Mouse (Mus musculus): ENCODE data around the gene Zfp398. TPM values are rescaled to one million over a fixed set of nuclear protein-coding genes. Genes with fewer than 3 reads are reported as not detected.
A peak's percentile ranks its signal among the peaks of the same experiment; 100 is the strongest.

Gene Zfp398
- 6.7 and 9.1 TPM in 2 replicates for total RNA-seq (2014; rRNA removed; ENCODE audit: low replicate concordance)
- 2.9 and 3.0 TPM in 2 replicates for polyA plus RNA-seq (2015; fragmentation: Nextera tagmentation; extraction: Ambion mirVana)

DNA sequence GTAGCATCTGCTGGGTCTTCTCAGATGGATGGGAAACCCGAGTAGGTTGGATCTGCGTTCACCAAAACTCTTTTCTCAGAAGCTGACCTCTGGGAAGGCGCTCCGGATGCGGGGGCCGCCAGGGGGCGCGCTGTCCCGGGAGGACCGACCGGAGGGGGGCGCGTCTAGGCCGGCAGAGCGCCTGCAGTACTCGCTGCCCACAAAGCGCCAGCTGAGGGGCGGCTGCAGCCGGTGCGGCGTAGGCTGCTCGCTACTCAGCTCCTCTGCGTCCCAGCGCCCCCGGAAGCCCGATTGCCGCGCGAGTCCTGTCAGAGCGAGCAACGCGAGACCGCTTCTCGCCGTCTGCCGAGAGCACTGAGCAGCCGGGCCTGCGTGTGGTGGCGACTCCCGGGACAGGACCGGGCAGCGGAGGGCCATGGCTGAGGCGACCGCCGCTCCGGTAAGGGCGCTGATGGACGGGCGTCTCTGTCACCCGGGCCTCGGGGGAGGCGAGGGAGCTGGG is at the start of gene Zfp398:
Gene Zfp398, plus strand, starts transcription at position 180 of the 502 bp plus-strand sequence.
- peak; percentile 90 for DNase-seq (ENCODE audit: low spot score)
- Histone ChIP-seq H3K9me3 (replicated peaks; ENCODE audit: control insufficient read depth, low read length) (no peaks in the 10 kb centered on the region), H3K4me2 (ENCODE audit: low read depth, low read length) (peak within 1 kb of the TSS; percentile 85), H3K4me3 (ENCODE audit: low read depth, low read length) (peak within 1 kb of the TSS; percentile 90), H3K9ac (replicated peaks; ENCODE audit: low read depth, low read length) (peak within 1 kb of the TSS; percentile 96), H3K36me3 (replicated peaks; ENCODE audit: control insufficient read depth, insufficient read depth, low read length) (0 out of 2 replicates have a peak, but pooled peaks cover 5% of the 10 kb centered on the region), H3K27ac (ENCODE audit: low read depth) (peak within 1 kb of the TSS; percentile 97), H3K27me3 (ENCODE audit: control insufficient read depth, insufficient read depth, low read length) (no peaks in the 10 kb centered on the region), H3K4me1 (ENCODE audit: control insufficient read depth, insufficient read depth) (peaks cover 14% of the 10 kb centered on the region)
- under 1% methylated on average over 51 of the region's 52 CpGs for WGBS
- peak; percentile 96 for ATAC-seq (ENCODE audit: insufficient read depth, low read depth)
- TF ChIP-seq CTCF (IDR thresholded peaks at IDR 0.05; ENCODE audit: low read depth): peak; percentile 97
- TF ChIP-seq EP300 (IDR thresholded peaks at IDR 0.05; ENCODE audit: low read depth): peak; percentile 44; the same call in 1 of the 2 replicates

DNA sequence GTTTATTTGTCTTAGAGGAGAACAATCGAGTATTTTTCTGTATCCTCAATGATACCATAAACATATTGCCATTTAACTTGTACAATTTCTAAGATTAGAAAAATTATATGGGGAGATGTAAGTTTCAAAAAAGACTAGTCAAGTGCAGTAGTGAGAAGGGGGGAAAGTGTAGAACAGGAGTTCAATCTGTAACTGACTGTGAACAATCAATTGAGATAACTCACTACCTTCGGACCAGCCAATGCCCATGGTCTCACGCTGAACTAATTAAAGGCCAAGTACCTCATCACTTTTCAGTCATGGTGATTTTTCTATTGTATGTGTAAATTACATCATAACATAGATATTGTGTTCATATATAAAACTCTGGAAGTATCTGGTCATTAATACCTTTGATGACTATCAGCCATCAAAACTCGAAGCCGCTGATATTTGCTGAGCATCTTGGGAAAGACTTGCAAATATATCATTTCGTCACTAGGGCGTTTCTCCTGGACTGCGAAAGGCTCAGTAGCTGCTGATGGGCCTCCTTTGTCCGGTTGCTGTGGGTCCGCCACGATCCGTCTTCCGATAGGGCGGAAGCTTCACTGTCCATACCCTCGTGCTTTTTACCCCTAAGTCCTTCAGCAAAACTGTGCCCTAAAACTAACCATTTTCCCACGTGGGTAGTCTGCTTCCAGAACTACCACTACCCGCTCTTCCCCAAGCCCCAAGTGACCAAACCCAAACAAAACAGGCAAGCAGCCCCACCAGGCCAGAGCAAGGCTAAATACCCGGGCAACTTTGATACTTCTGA is 47.3 kb upstream of the Zfp398 start:
- Histone ChIP-seq H3K4me1 (ENCODE audit: control insufficient read depth, insufficient read depth) (peaks cover 6% of the 10 kb centered on the region), H3K9ac (replicated peaks; ENCODE audit: low read depth, low read length) (peak overlapping the region; percentile 78), H3K4me2 (ENCODE audit: low read depth, low read length) (peak overlapping the region; percentile 69), H3K27ac (ENCODE audit: low read depth) (peak overlapping the region; percentile 96), H3K9me3 (replicated peaks; ENCODE audit: control insufficient read depth, low read length) (no peaks in the 10 kb centered on the region), H3K27me3 (ENCODE audit: control insufficient read depth, insufficient read depth, low read length) (no peaks in the 10 kb centered on the region), H3K4me3 (ENCODE audit: low read depth, low read length) (peak overlapping the region; percentile 62), H3K36me3 (replicated peaks; ENCODE audit: control insufficient read depth, insufficient read depth, low read length) (no peaks in the 10 kb centered on the region)
- 1% methylated on average over 18 of the region's 18 CpGs for WGBS
- peak; percentile 90 for DNase-seq (ENCODE audit: low spot score)
- peak; percentile 91 for ATAC-seq (ENCODE audit: insufficient read depth, low read depth)
- TF ChIP-seq CTCF (IDR thresholded peaks at IDR 0.05; ENCODE audit: low read depth) (no peak), EP300 (IDR thresholded peaks at IDR 0.05; ENCODE audit: low read depth) (0 out of 2 replicates have a peak, but pooled peaks have one; percentile 58)

DNA sequence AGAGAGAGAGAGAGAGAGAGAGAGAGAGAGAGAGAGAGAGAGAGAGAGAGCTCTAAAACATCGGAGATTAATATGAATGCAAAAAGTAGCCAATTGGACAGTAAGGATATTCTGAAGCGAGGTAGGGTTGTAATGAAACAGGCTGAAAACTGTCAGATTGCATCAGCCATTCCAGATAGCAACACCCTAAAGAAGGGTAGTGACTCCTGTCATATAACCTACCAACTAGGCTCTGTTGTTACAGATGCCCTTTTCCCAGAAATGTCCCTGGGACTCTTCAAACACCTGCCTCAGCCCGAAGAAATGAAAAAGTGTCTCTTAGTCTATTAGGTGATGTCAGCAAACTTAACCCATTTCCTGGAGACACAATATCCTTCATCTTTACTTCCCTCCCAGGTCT is 46.6 kb upstream of the Zfp398 start:
- Histone ChIP-seq H3K9me3 (replicated peaks; ENCODE audit: control insufficient read depth, low read length) (no peaks in the 10 kb centered on the region), H3K4me1 (ENCODE audit: control insufficient read depth, insufficient read depth) (peaks cover 6% of the 10 kb centered on the region), H3K36me3 (replicated peaks; ENCODE audit: control insufficient read depth, insufficient read depth, low read length) (no peaks in the 10 kb centered on the region), H3K27ac (ENCODE audit: low read depth) (peak overlapping the region; percentile 96), H3K27me3 (ENCODE audit: control insufficient read depth, insufficient read depth, low read length) (no peaks in the 10 kb centered on the region), H3K9ac (replicated peaks; ENCODE audit: low read depth, low read length) (peak overlapping the region; percentile 78), H3K4me3 (ENCODE audit: low read depth, low read length) (peak overlapping the region; percentile 62), H3K4me2 (ENCODE audit: low read depth, low read length) (peak overlapping the region; percentile 69)
- ATAC-seq (ENCODE audit: insufficient read depth, low read depth) (0 out of 2 replicates have a peak, but pooled peaks have one; percentile 3), DNase-seq (ENCODE audit: low spot score) (no peak)
- 24% methylated on average over 3 of the region's 3 CpGs for WGBS
- TF ChIP-seq EP300 (IDR thresholded peaks at IDR 0.05; ENCODE audit: low read depth) (no peak), CTCF (IDR thresholded peaks at IDR 0.05; ENCODE audit: low read depth) (no peak)

DNA sequence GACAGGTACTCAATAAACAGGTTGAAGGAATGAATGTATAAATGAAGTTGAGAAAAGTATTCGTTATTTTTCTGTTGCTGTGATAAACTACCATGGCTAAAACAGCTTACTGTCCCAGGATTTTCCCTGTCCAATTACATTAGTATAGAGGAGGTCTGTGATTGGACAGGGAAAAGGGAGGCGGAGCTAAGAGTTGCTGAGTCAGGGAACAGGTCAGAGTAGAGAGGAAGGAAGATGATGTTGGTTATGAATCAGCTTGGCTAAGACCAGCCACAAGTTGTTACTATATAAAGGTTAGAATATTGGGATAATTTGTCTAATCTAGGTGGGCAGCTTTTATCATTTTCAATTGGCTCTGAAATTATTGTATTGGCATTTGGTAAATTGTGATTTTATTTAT is 44.7 kb upstream of the Zfp398 start:
- TF ChIP-seq CTCF (IDR thresholded peaks at IDR 0.05; ENCODE audit: low read depth): no peak
- TF ChIP-seq EP300 (IDR thresholded peaks at IDR 0.05; ENCODE audit: low read depth): no peak
- whole genome bisulfite sequencing: 49% methylated on average over 2 of the region's 2 CpGs
- DNase-seq (ENCODE audit: low spot score) (no peak), ATAC-seq (ENCODE audit: insufficient read depth, low read depth) (no peak)
- Histone ChIP-seq H3K27me3 (ENCODE audit: control insufficient read depth, insufficient read depth, low read length) (no peaks in the 10 kb centered on the region), H3K9ac (replicated peaks; ENCODE audit: low read depth, low read length) (no peak overlapping the region), H3K4me3 (ENCODE audit: low read depth, low read length) (no peak overlapping the region), H3K36me3 (replicated peaks; ENCODE audit: control insufficient read depth, insufficient read depth, low read length) (peaks cover 12% of the 10 kb centered on the region), H3K4me1 (ENCODE audit: control insufficient read depth, insufficient read depth) (peaks cover 6% of the 10 kb centered on the region), H3K4me2 (ENCODE audit: low read depth, low read length) (no peak overlapping the region), H3K9me3 (replicated peaks; ENCODE audit: control insufficient read depth, low read length) (no peaks in the 10 kb centered on the region), H3K27ac (ENCODE audit: low read depth) (no peak overlapping the region)

DNA sequence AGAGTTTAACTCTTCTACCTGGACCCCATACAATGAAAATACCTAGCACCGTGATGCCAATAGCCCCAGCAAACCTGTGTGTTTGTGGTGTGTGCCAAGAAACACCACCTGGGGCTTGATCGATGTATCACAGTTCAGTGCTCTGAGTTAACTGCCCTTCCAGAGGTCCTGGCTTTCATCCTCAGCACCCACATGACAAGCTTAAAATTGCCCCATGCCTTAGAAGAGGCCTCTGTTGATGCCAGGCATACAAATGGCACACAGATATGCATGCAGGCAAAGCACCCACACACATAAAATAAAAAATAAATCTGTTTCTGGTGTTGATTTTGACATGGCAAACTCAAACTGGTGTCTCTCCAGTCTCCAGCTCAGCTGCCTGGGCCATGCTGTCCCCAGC is 42.9 kb upstream of the Zfp398 start:
- no peak for DNase-seq (ENCODE audit: low spot score)
- Histone ChIP-seq H3K4me1 (ENCODE audit: control insufficient read depth, insufficient read depth) (peaks cover 6% of the 10 kb centered on the region), H3K9me3 (replicated peaks; ENCODE audit: control insufficient read depth, low read length) (no peaks in the 10 kb centered on the region), H3K4me3 (ENCODE audit: low read depth, low read length) (no peak overlapping the region), H3K9ac (replicated peaks; ENCODE audit: low read depth, low read length) (no peak overlapping the region), H3K27me3 (ENCODE audit: control insufficient read depth, insufficient read depth, low read length) (no peaks in the 10 kb centered on the region), H3K27ac (ENCODE audit: low read depth) (no peak overlapping the region), H3K4me2 (ENCODE audit: low read depth, low read length) (no peak overlapping the region), H3K36me3 (replicated peaks; ENCODE audit: control insufficient read depth, insufficient read depth, low read length) (peaks cover 29% of the 10 kb centered on the region)
- TF ChIP-seq EP300 (IDR thresholded peaks at IDR 0.05; ENCODE audit: low read depth): no peak
- no peak for TF ChIP-seq CTCF (IDR thresholded peaks at IDR 0.05; ENCODE audit: low read depth)
- no peak for ATAC-seq (ENCODE audit: insufficient read depth, low read depth)
- 54% methylated on average over 2 of the region's 2 CpGs for WGBS
